Mouse (Mus musculus) heart, embryonic 14.5 days (tissue): ENCODE results near the gene Bpifa5. TPM values are rescaled to one million over a fixed set of nuclear protein-coding genes. Genes with fewer than 3 reads are reported as not detected.

Source experiments
- ATAC-seq: fragments of 200-750 bp; cut with Nextera tagmentation; 2 replicates; pipeline ENCODE4 v1.8.0; 2017; ENCODE audit warnings: low read depth, moderate TSS enrichment; ENCODE audit not compliant: insufficient number of reproducible peaks, insufficient read depth, low FRiP score
- H3K27ac ChIP-seq, 2 experiments: fragments of 200-500 bp in 1 of 2; fragments of 300-500 bp in 1 of 2; sonication (generic) in 1 of 2; replicated peaks in 1 of 2; 2 replicates each; pipeline ENCODE4 v1.5.1; 2012 to 2014; ENCODE audit warnings: low read depth in 2 of 2, low read length in 2 of 2, control low read depth in 1 of 2, mild to moderate bottlenecking in 1 of 2, mixed read lengths in 1 of 2; ENCODE audit not compliant: control insufficient read depth in 1 of 2, insufficient read depth in 1 of 2
- H3K27me3 ChIP-seq: fragments of 300-500 bp; sonication (generic); 2 replicates; pipeline ENCODE4 v1.6.1; 2014; ENCODE audit warnings: mild to moderate bottlenecking, low read length, control low read depth; ENCODE audit not compliant: control insufficient read depth, insufficient read depth
- H3K36me3 ChIP-seq: fragments of 300-500 bp; sonication (generic); 2 replicates; pipeline ENCODE4 v1.6.1; 2014; ENCODE audit warnings: mild to moderate bottlenecking, control low read depth, low read length, mixed read lengths; ENCODE audit not compliant: control insufficient read depth, insufficient read depth
- H3K4me1 ChIP-seq, 2 experiments: fragments of 200-500 bp in 1 of 2; fragments of 300-500 bp in 1 of 2; sonication (generic) in 1 of 2; 2 replicates each; pipeline ENCODE4 v1.6.1; 2012 to 2014; ENCODE audit warnings: low read length in 2 of 2, control low read depth in 1 of 2, mixed read lengths in 1 of 2; ENCODE audit not compliant: control insufficient read depth in 2 of 2, insufficient read depth in 2 of 2
- H3K4me2 ChIP-seq: fragments of 300-500 bp; sonication (generic); 2 replicates; pipeline ENCODE4 v1.6.1; 2014; ENCODE audit warnings: mild to moderate bottlenecking, low read length
- H3K4me3 ChIP-seq, 2 experiments: fragments of 200-500 bp in 1 of 2; fragments of 300-500 bp in 1 of 2; sonication (generic) in 1 of 2; 2 replicates each; pipeline ENCODE4 v1.5.1; 2012 to 2014; ENCODE audit warnings: low read length in 2 of 2, mild to moderate bottlenecking in 2 of 2, control low read depth in 1 of 2, low read depth in 1 of 2, moderate library complexity in 1 of 2; ENCODE audit not compliant: control insufficient read depth in 1 of 2, insufficient read depth in 1 of 2
- H3K9ac ChIP-seq: fragments of 300-500 bp; sonication (generic); 2 replicates; pipeline ENCODE4 v1.6.1; 2014; ENCODE audit warnings: mild to moderate bottlenecking, low read length
- H3K9me3 ChIP-seq: fragments of 300-500 bp; sonication (generic); 2 replicates; pipeline ENCODE4 v1.6.1; 2016; ENCODE audit warnings: low read length, control low read depth; ENCODE audit not compliant: control insufficient read depth
- WGBS: fragments of 180-500 bp; shearing (Covaris S2); extraction: QIAGEN DNeasy Blood & Tissue Kit; methylation state at CpG from one replicate; pipeline ENCODE4 v1.1.7; 2014; 5-methylcytosine and 5-hydroxymethylcytosine counted together
- polyA plus RNA-seq: library from polyadenylated mRNA; unstranded; fragments of >200 nt; fragmentation: Nextera tagmentation; extraction: Ambion mirVana; gene quantifications from 2 replicates; pipeline ENCODE4 v1.2.1, GENCODE M21; 2014

Gene Bpifa5
- polyA plus RNA-seq, 1 experiment from 2014 or later, result not detected

- 83% methylated on average over 7 of the region's 7 CpGs for WGBS
- Histone ChIP-seq H3K4me1 (peaks cover 18 to 23% of the 10 kb centered on the region in 2 experiments), H3K27ac (no peak overlapping the region), H3K27me3 (no peaks in the 10 kb centered on the region), H3K9ac (no peak overlapping the region), H3K36me3 (no peaks in the 10 kb centered on the region), H3K4me3 (no peak overlapping the region), H3K9me3 (no peaks in the 10 kb centered on the region), H3K4me2 (no peak overlapping the region)
- ATAC-seq, result no peak
Measured at GRCm38 (mm10) chr2:154189877-154190434, 27.5 kb downstream of the Bpifa5 start.

GRCm38 (mm10) chr2:154190546-154191258 lies 28.3 kb downstream of the Bpifa5 start, which contains the start of gene Bpifb1:
TSS of gene Bpifb1 (plus strand) at chr2:154190818.
- ATAC-seq, result no peak
- Histone ChIP-seq H3K9ac (no peak within 1 kb of the TSS), H3K9me3 (no peaks in the 10 kb centered on the region), H3K36me3 (no peaks in the 10 kb centered on the region), H3K4me3 (no peak within 1 kb of the TSS), H3K27ac (peak within 1 kb of the TSS in 1 of 2 experiments; percentile 66; a peak in 2 of 4 replicates), H3K4me1 (peaks cover 18 to 23% of the 10 kb centered on the region in 2 experiments), H3K27me3 (no peaks in the 10 kb centered on the region), H3K4me2 (no peak within 1 kb of the TSS)
- 87% methylated on average over 11 of the region's 11 CpGs for WGBS

DNA sequence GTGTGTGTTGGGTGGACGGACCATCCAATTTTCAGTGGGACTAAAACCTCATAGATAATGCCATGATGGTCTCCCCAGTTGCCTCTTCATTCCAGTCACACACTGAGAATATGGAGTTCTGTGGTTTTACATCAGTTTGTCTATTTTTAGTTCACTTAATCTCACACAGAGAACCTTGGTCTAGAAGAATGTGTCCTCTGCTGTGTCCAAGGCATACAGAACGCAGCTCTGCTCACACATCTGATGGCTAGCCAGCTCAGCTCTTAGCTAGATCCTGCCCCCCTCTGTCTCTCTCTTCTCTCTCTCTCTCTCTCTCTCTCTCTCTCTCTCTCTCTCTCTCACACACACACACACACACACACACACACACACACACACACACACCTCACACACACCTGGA lies 29.7 kb downstream of the Bpifa5 start:
- Histone ChIP-seq H3K4me3 (no peak overlapping the region), H3K4me1 (peaks cover 18 to 23% of the 10 kb centered on the region in 2 experiments), H3K9me3 (no peaks in the 10 kb centered on the region), H3K9ac (no peak overlapping the region), H3K36me3 (no peaks in the 10 kb centered on the region), H3K27ac (peak overlapping the region; percentile 36 to 66; a peak in 3 of 4 replicates), H3K4me2 (no peak overlapping the region), H3K27me3 (no peaks in the 10 kb centered on the region)
- WGBS, result 50% methylated on average over 2 of the region's 2 CpGs
- no peak for ATAC-seq

- no peak overlapping the region for H3K27ac ChIP-seq
- H3K4me2 ChIP-seq, result no peak overlapping the region
- H3K36me3 ChIP-seq, result no peaks in the 10 kb centered on the region
- ATAC-seq, result no peak
- H3K9ac ChIP-seq, result no peak overlapping the region
- no peaks in the 10 kb centered on the region for H3K27me3 ChIP-seq
- H3K4me1 ChIP-seq, result peaks cover 18 to 20% of the 10 kb centered on the region in 2 experiments
- no peaks in the 10 kb centered on the region for H3K9me3 ChIP-seq
- no peak overlapping the region for H3K4me3 ChIP-seq
- 77% methylated on average over 4 of the region's 4 CpGs for WGBS
Measured at GRCm38 (mm10) chr2:154193071-154193470, 30.7 kb downstream of the Bpifa5 start.

DNA sequence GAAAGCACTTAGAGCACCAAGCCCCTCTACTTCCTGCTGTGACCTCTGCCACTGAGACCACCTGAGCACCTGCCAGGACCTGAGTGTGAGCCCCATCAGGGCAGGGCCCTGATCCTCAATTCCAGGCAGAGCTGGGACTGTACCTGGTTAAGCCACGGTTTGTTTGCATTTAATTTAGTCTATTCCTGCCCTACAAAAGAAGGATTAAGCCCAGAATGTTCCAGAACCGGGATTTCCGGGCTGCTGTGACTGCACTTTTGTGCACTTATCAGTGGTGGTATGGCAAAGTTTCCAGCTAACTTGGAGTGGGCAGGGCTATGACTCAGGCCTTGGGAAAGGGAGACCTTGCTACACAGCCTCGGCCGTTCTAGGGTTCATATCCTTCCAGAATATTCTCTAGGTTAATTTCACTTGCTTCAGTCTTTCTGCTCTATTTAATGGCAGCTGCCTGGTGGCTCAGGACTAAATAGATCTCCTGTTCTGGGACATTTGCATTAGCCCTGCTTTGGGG lies 31.6 kb downstream of the Bpifa5 start:
- Histone ChIP-seq H3K9ac (no peak overlapping the region), H3K4me2 (no peak overlapping the region), H3K4me3 (no peak overlapping the region), H3K27me3 (no peaks in the 10 kb centered on the region), H3K27ac (no peak overlapping the region), H3K9me3 (no peaks in the 10 kb centered on the region), H3K36me3 (no peaks in the 10 kb centered on the region), H3K4me1 (peaks cover 18 to 20% of the 10 kb centered on the region in 2 experiments)
- no peak for ATAC-seq
- WGBS, result 45% methylated on average over 5 of the region's 5 CpGs

DNA sequence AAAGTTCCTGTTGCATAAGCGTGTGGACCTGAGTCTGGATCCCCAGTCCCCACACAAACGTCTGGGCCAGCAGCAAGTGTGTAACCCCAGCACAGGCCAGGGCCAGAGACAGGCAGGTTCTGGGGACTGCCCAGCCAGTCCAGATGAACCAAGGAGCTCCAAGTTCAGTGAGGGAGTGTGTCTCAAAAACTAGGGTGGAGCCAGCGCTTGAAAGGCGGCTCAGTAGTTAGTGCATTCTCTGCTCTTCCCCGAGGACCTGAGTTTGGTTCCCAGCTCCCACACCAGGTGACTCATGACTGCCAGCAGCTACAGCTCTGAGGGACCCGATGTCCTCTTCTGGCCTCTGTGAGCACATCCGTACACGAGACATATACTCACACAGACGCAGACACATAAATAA lies 34.6 kb downstream of the Bpifa5 start:
- Histone ChIP-seq H3K9me3 (no peaks in the 10 kb centered on the region), H3K9ac (no peak overlapping the region), H3K4me1 (peaks cover 14 to 15% of the 10 kb centered on the region in 2 experiments), H3K4me3 (no peak overlapping the region), H3K27me3 (no peaks in the 10 kb centered on the region), H3K36me3 (no peaks in the 10 kb centered on the region), H3K4me2 (no peak overlapping the region), H3K27ac (no peak overlapping the region)
- no peak for ATAC-seq
- WGBS, result 83% methylated on average over 9 of the region's 9 CpGs

DNA sequence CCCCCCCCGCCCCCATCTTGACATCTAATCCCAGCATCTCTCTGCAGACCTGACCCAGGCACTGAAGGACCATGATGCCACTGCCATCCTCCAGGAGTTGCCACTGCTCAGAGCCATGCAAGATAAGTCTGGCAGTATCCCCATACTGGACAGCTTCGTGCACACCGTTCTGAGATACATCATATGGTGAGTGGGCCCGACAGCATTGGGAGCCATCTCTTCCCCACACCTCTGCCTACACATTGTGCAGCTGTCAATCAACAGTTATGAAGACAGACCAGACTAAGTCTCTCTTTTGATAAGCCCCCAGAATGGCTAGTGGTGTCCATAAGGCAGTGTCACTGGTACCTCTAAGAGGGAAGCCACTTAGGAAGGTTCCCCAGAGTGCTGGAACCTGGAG lies 42.2 kb downstream of the Bpifa5 start:
- no peaks in the 10 kb centered on the region for H3K9me3 ChIP-seq
- H3K4me1 ChIP-seq, result peaks cover 6 to 17% of the 10 kb centered on the region in 2 experiments; a peak in 3 of 4 replicates
- no peak for ATAC-seq
- H3K4me3 ChIP-seq, result no peak overlapping the region
- H3K27me3 ChIP-seq, result no peaks in the 10 kb centered on the region
- 86% methylated on average over 4 of the region's 4 CpGs for WGBS
- no peaks in the 10 kb centered on the region for H3K36me3 ChIP-seq
- no peak overlapping the region for H3K4me2 ChIP-seq
- H3K9ac ChIP-seq, result no peak overlapping the region
- H3K27ac ChIP-seq, result no peak overlapping the region
